Mouse (Mus musculus) E14TG2a.4 (cell line): ENCODE measurements at regions not wholly inside any gene's neighbourhood (a gene's known extent, or its start where the extent isn't known, plus 50 kb on each side); places are given as distances from the start of the nearest gene placed in this dataset.

Experiments
- CTCF ChIP-seq: conservative IDR thresholded peaks from 2 replicates; pipeline ENCODE4 v1.5.1; 2014; ENCODE audit warnings: low read length
- NANOG ChIP-seq: IDR thresholded peaks from 2 replicates; pipeline ENCODE4 v1.6.1; 2014; ENCODE audit warnings: borderline replicate concordance, low read length, mixed read lengths
- POU5F1 ChIP-seq: IDR thresholded peaks from 2 replicates; pipeline ENCODE4 v1.6.1; 2014; ENCODE audit warnings: low read length, borderline replicate concordance

- TF ChIP-seq CTCF (no peak), POU5F1 (no peak), NANOG (no peak)
These were observed 162.5 kb upstream of the Prep start for GRCm38 (mm10) chr10:44904520-44904919.
